8 mouse cellular contexts compared by ENCODE assay signal in genomic region chr9:121642001-121642400, GRCm38 (mm10). TPM values are rescaled to one million over a fixed set of nuclear protein-coding genes. Genes with fewer than 3 reads are reported as not detected.
DNase-seq lines count a peak whose midpoint lies in the region; ATAC-seq lines count a peak whose summit lies in the region.

Gene Lyzl4, minus strand, starts transcription at chr9:121642096.

- peaks cover 5% of the 10 kb centered on the region; the same call in 1 of the 2 replicates for H3K4me1 ChIP-seq in limb, embryonic 11.5 days (ENCODE audit: control insufficient read depth, insufficient read depth, low read length)
- H3K4me1 ChIP-seq in midbrain, embryonic 12.5 days, result peaks cover 21% of the 10 kb centered on the region; the same call in 1 of the 2 replicates

- no peak within 1 kb of the TSS for H3K27ac ChIP-seq in limb, embryonic 11.5 days (replicated peaks; ENCODE audit: low read depth, low read length)
- H3K27ac ChIP-seq in midbrain, embryonic 12.5 days (replicated peaks), result no peak within 1 kb of the TSS

- no peaks in the 10 kb centered on the region for H3K9me3 ChIP-seq in limb, embryonic 11.5 days (ENCODE audit: control insufficient read depth, low read length)
- H3K9me3 ChIP-seq in midbrain, embryonic 12.5 days, result no peaks in the 10 kb centered on the region

- H3K36me3 ChIP-seq in limb, embryonic 11.5 days (ENCODE audit: control insufficient read depth, insufficient read depth, low read length), result no peaks in the 10 kb centered on the region
- H3K36me3 ChIP-seq in midbrain, embryonic 12.5 days, result no peaks in the 10 kb centered on the region

- H3K27me3 ChIP-seq in limb, embryonic 11.5 days (ENCODE audit: control insufficient read depth, insufficient read depth, low read length), result peaks cover 50% of the 10 kb centered on the region
- H3K27me3 ChIP-seq in midbrain, embryonic 12.5 days, result peaks cover 78% of the 10 kb centered on the region

- under 1% methylated on average over 26 of the region's 26 CpGs for WGBS in limb, embryonic 11.5 days
- WGBS in midbrain, embryonic 12.5 days, result under 1% methylated on average over 26 of the region's 26 CpGs

- peak within 1 kb of the TSS; percentile 38 for H3K9ac ChIP-seq in limb, embryonic 11.5 days (ENCODE audit: low read length)
- peak within 1 kb of the TSS; percentile 49 for H3K9ac ChIP-seq in midbrain, embryonic 12.5 days (replicated peaks)

- peak; percentile 76 to 78 for DNase-seq in adrenal gland, adult 18-20 months (ENCODE audit: low spot score in 2 of 2)
- peak; percentile 45 for DNase-seq in embryo, embryonic 11.5 days (ENCODE audit: low read depth, low spot score)
- peak; percentile 83 to 88 for DNase-seq in heart, adult 18-20 months
- DNase-seq in kidney, adult 18-20 months, result peak; percentile 81
- peak; percentile 81 for DNase-seq in limb, embryonic 11.5 days (ENCODE audit: low spot score)
- peak; percentile 56 to 72 for DNase-seq in spleen, adult 18-20 months
- DNase-seq in MN1 (ENCODE audit: low spot score), result no peak

- H3K4me2 ChIP-seq in limb, embryonic 11.5 days (ENCODE audit: low read depth, severe bottlenecking), result peak within 1 kb of the TSS; percentile 87
- peak within 1 kb of the TSS; percentile 75 for H3K4me2 ChIP-seq in midbrain, embryonic 12.5 days (replicated peaks)

- ATAC-seq in limb, embryonic 11.5 days (ENCODE audit: insufficient number of reproducible peaks, low FRiP score, low TSS enrichment, low read depth), result peak; percentile 61
- peak; percentile 51 for ATAC-seq in midbrain, embryonic 12.5 days (ENCODE audit: low FRiP score, low read depth)

- H3K4me3 ChIP-seq in limb, embryonic 11.5 days (ENCODE audit: low read depth, low read length), result peak within 1 kb of the TSS; percentile 41
- H3K4me3 ChIP-seq in midbrain, embryonic 12.5 days, result peak within 1 kb of the TSS; percentile 49

RNA-seq across cellular contexts. Expression of gene Lyzl4, which starts in this region (rescaled TPM):
- total RNA-seq in adrenal gland, adult 18-20 months (2021), result not detected
- total RNA-seq in heart, adult 18-20 months (2021), result not detected
- not detected in 2 replicates for polyA plus RNA-seq in limb, embryonic 11.5 days (2014; fragmentation: Nextera tagmentation; extraction: Ambion mirVana)
- polyA plus RNA-seq in midbrain, embryonic 12.5 days (2016; fragmentation: Nextera tagmentation; extraction: Ambion mirVana), result not detected in 2 replicates

Comparison
In these comparisons a context has a peak if more than half of its experiments do, and no peak if none do; other contexts are left out.
1. Peak in DNase-seq in adrenal gland, adult 18-20 months; RNA of the gene not detected or under 1 TPM.
2. Peak in DNase-seq in heart, adult 18-20 months; RNA of the gene not detected or under 1 TPM.
3. Peak in DNase-seq, ATAC-seq, H3K4me3 ChIP-seq, H3K9ac ChIP-seq and H3K4me2 ChIP-seq in limb, embryonic 11.5 days; RNA of the gene not detected or under 1 TPM.
4. Peak in ATAC-seq, H3K4me3 ChIP-seq, H3K9ac ChIP-seq and H3K4me2 ChIP-seq in midbrain, embryonic 12.5 days; RNA of the gene not detected or under 1 TPM.